Mouse (Mus musculus) cortical plate, adult 2 months (tissue): Measurements from ENCODE around the gene Cnot3.

Source experiments
- CTCF ChIP-seq: fragments of 200-500 bp; IDR thresholded peaks from 2 replicates; pipeline ENCODE4 v1.5.1; 2011; ENCODE audit warnings: mild to moderate bottlenecking, control low read depth, low read length; ENCODE audit not compliant: insufficient read depth; ENCODE audit errors: extremely low read depth
- POLR2A ChIP-seq: fragments of 200-500 bp; IDR thresholded peaks from 2 replicates; pipeline ENCODE4 v1.6.1; 2011; ENCODE audit warnings: mild to moderate bottlenecking, low read length, control low read depth; ENCODE audit not compliant: insufficient read depth; ENCODE audit errors: extremely low read depth

GRCm38 (mm10) chr7:3643412-3643811, 1.7 kb upstream of the Cnot3 start:
- TF ChIP-seq CTCF = no peak
- TF ChIP-seq POLR2A = no peak
